Mouse (Mus musculus) neural tube, embryonic 15.5 days (tissue): ENCODE data around the gene Hoxb5. TPM values are rescaled to one million over a fixed set of nuclear protein-coding genes. Genes with fewer than 3 reads are reported as not detected.

ENCODE experiments used
- ATAC-seq: fragments of 200-750 bp; cut with Nextera tagmentation; 2 replicates; pipeline ENCODE4 v1.8.0; 2017; ENCODE audit warnings: mild to moderate bottlenecking, moderate TSS enrichment, moderate library complexity; ENCODE audit not compliant: low FRiP score
- H3K27ac ChIP-seq: fragments of 300-500 bp; sonication (generic); replicated peaks from 2 replicates; pipeline ENCODE4 v1.5.1; 2015; ENCODE audit warnings: mild to moderate bottlenecking, inconsistent platforms
- H3K27me3 ChIP-seq: fragments of 300-500 bp; sonication (generic); replicated peaks from 2 replicates; pipeline ENCODE4 v1.6.1; 2015; ENCODE audit warnings: inconsistent platforms
- H3K36me3 ChIP-seq: fragments of 300-500 bp; sonication (generic); 2 replicates; pipeline ENCODE4 v1.6.1; 2015; ENCODE audit warnings: inconsistent platforms
- H3K4me1 ChIP-seq: fragments of 300-500 bp; sonication (generic); 2 replicates; pipeline ENCODE4 v1.6.1; 2015; ENCODE audit warnings: inconsistent platforms
- H3K4me2 ChIP-seq: fragments of 300-500 bp; sonication (generic); 2 replicates; pipeline ENCODE4 v1.6.1; 2015; ENCODE audit warnings: inconsistent platforms, mild to moderate bottlenecking, moderate library complexity
- H3K4me3 ChIP-seq: fragments of 300-500 bp; sonication (generic); replicated peaks from 2 replicates; pipeline ENCODE4 v1.5.1; 2015; ENCODE audit warnings: mild to moderate bottlenecking, inconsistent platforms
- H3K9ac ChIP-seq: fragments of 300-500 bp; sonication (generic); replicated peaks from 2 replicates; pipeline ENCODE4 v1.6.1; 2015; ENCODE audit warnings: mild to moderate bottlenecking, inconsistent platforms
- H3K9me3 ChIP-seq: fragments of 300-500 bp; sonication (generic); replicated peaks from 2 replicates; pipeline ENCODE4 v1.6.1; 2016; ENCODE audit warnings: inconsistent platforms
- WGBS: fragments of 180-500 bp; shearing (Covaris S2); methylation state at CpG from one replicate; pipeline ENCODE4 v1.1.7; 2015; ENCODE audit warnings: mixed read lengths; 5-methylcytosine and 5-hydroxymethylcytosine counted together
- microRNA counts: library from miRNA; unstranded; fragments of <30 nt; microRNA quantifications from one replicate; lab custom pipeline; 2016
- microRNA-seq: library from miRNA; unstranded; fragments of <30 nt; microRNA quantifications from one replicate; pipeline ENCODE4, GENCODE M21; 2017
- polyA plus RNA-seq: library from polyadenylated mRNA; unstranded; fragments of >200 nt; fragmentation: Nextera tagmentation; extraction: Ambion mirVana; gene quantifications from 2 replicates; pipeline ENCODE4 v1.2.1, GENCODE M21; 2015

The Hoxb5 gene
- polyA plus RNA-seq, 1 experiment from 2014 or later, result 106 TPM

GRCm38 (mm10) chr11:96354801-96355311 is 51.7 kb downstream of the Hoxb5 start:
- 1% methylated on average over 9 of the region's 9 CpGs for WGBS
- no peaks in the 10 kb centered on the region for H3K36me3 ChIP-seq
- peak overlapping the region; percentile 99 for H3K27ac ChIP-seq
- H3K27me3 ChIP-seq, result no peaks in the 10 kb centered on the region
- ATAC-seq, result no peak
- no peaks in the 10 kb centered on the region for H3K9me3 ChIP-seq
- peak overlapping the region; percentile 64 for H3K4me3 ChIP-seq
- H3K4me1 ChIP-seq, result peaks cover 32% of the 10 kb centered on the region
- peak overlapping the region; percentile 83 for H3K9ac ChIP-seq
- H3K4me2 ChIP-seq, result peak overlapping the region; percentile 64

MicroRNAs within 50 kb of the gene (microRNA counts, 519-probe panel; counts per million panel counts)
- microRNA mmu-miR-10a (lab: Ali Mortazavi, UCI) (4,412 counts per million, percentile 97 among the panel's probes with 10 or more counts), microRNA mmu-miR-196a (lab: Ali Mortazavi, UCI) (3,761 counts per million, percentile 89 among the panel's probes with 10 or more counts)

Small RNA genes lying within 50 kb of the gene (microRNA-seq; reads per million reads assigned to microRNA genes)
- gene Mir10a (187,043 reads per million, percentile 100 among the genes with 10 or more reads in this experiment), gene Mir196a-1 (21.8 reads per million, percentile 32 among the genes with 10 or more reads in this experiment)

Other genes starting within 250 kb of the Hoxb5 start
- gene Ube2z, start 237.9 kb upstream of the Hoxb5 start, polyA plus RNA-seq, result 34.3 and 37.9 TPM in 2 replicates
- 863 and 912 TPM in 2 replicates for gene Atp5g1, start 227.7 kb upstream of the Hoxb5 start, polyA plus RNA-seq
- gene Calcoco2, start 191.4 kb upstream of the Hoxb5 start, polyA plus RNA-seq, result not detected in 2 replicates
- 0.23 and 0.46 TPM in 2 replicates for gene Ttll6, start 169.6 kb upstream of the Hoxb5 start, polyA plus RNA-seq
- gene Hoxb13, start 109.0 kb upstream of the Hoxb5 start, polyA plus RNA-seq, result 0.15 and 1.9 TPM in 2 replicates
- gene Hoxb9, start 31.9 kb upstream of the Hoxb5 start, polyA plus RNA-seq, result 55.7 and 57.5 TPM in 2 replicates
- gene Hoxb8, start 21.4 kb upstream of the Hoxb5 start, polyA plus RNA-seq, result 63.1 and 71.8 TPM in 2 replicates
- gene Hoxb7, start 16.7 kb upstream of the Hoxb5 start, polyA plus RNA-seq, result 101 and 115 TPM in 2 replicates
- gene Hoxb6, start 10.9 kb upstream of the Hoxb5 start, polyA plus RNA-seq, result 109 and 135 TPM in 2 replicates
- gene Hoxb4, start 14.9 kb downstream of the Hoxb5 start, polyA plus RNA-seq, result 3.7 and 5.0 TPM in 2 replicates
- 8.0 and 12.6 TPM in 2 replicates for gene Hoxb3, start 20.0 kb downstream of the Hoxb5 start, polyA plus RNA-seq
- gene Hoxb2, start 47.2 kb downstream of the Hoxb5 start, polyA plus RNA-seq, result 33.7 and 42.3 TPM in 2 replicates
- 0.38 and 0.65 TPM in 2 replicates for gene Hoxb1, start 62.4 kb downstream of the Hoxb5 start, polyA plus RNA-seq
- gene Skap1, start 161.3 kb downstream of the Hoxb5 start, polyA plus RNA-seq, result 7.9 and 24.2 TPM in 2 replicates